Comparison of ENCODE assay signal across 8 mouse cellular contexts in the genomic region with DNA sequence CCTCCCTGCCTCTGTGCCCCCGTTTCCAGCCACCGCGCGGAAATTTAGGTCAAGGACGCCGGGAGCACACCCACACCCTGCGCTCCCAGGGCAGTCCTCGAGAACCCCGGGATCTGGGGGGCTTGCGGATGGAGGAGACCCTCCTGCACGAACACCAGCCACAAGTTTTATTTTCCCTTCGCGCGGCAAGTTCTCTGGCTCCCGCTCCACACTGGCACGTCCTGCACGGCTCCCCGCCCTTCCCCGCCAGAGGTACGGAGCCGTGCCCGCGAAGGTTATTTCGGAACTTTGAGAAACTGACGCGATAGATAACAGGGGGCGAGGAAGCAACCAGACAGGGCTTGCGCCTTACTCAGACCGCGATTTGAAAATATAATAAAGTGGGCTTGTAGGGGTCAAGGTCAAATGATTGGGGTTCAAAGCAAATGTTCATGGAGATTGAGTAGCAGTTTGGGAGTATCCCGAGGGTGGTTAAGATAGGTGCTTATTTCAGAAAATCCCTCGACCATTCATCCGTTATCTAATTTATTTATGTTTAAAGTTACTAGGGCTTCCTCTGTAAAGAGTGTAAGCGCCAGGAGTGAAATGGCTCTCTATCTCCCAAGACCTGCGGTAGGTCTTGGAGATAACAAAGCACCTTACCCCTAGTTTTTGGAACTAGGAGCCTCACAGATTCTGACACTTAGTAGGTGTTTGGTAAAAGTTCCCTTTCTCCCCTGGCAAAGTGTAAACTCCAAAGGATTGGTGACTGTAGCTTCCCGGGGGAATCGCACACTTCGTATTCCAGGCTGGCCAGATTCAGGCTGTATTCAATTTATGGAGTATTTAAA. TPM values are rescaled to one million over a fixed set of nuclear protein-coding genes. Genes with fewer than 3 reads are reported as not detected.
DNase-seq lines count a peak whose midpoint lies in the region; ATAC-seq lines count a peak whose summit lies in the region.

No protein-coding gene starts in this region.

- H3K9me3 ChIP-seq in neural tube, embryonic 11.5 days (ENCODE audit: control insufficient read depth, low read length): no peaks in the 10 kb centered on the region
- H3K9me3 ChIP-seq in forebrain, embryonic 15.5 days: no peaks in the 10 kb centered on the region
- no peaks in the 10 kb centered on the region for H3K9me3 ChIP-seq in limb, embryonic 11.5 days (ENCODE audit: control insufficient read depth, low read length)
- no peaks in the 10 kb centered on the region for H3K9me3 ChIP-seq in midbrain, embryonic 15.5 days

- DNase-seq in neural tube, embryonic 11.5 days (ENCODE audit: low spot score): no peak
- DNase-seq in neural tube, embryonic 10.5 days (ENCODE audit: extremely low spot score, low spot score): no peak
- no peak for DNase-seq in limb, embryonic 11.5 days (ENCODE audit: low spot score)
- no peak for DNase-seq in layer of hippocampus, adult 11-12 months (ENCODE audit: low spot score)
- no peak for DNase-seq in right cerebral cortex, postnatal 25 days

- peak overlapping the region; percentile 79 for H3K27ac ChIP-seq in neural tube, embryonic 11.5 days (ENCODE audit: low read depth, low read length)
- H3K27ac ChIP-seq in forebrain, embryonic 15.5 days (replicated peaks): peak overlapping the region; percentile 83
- H3K27ac ChIP-seq in limb, embryonic 11.5 days (replicated peaks; ENCODE audit: low read depth, low read length): peak overlapping the region; percentile 70; the same call in 1 of the 2 replicates
- peak overlapping the region; percentile 92 for H3K27ac ChIP-seq in midbrain, embryonic 15.5 days

- peak overlapping the region; percentile 87 for H3K9ac ChIP-seq in neural tube, embryonic 11.5 days (ENCODE audit: low read length)
- peak overlapping the region; percentile 77 for H3K9ac ChIP-seq in forebrain, embryonic 15.5 days (replicated peaks)
- peak overlapping the region; percentile 87 for H3K9ac ChIP-seq in limb, embryonic 11.5 days (ENCODE audit: low read length)
- peak overlapping the region; percentile 99 for H3K9ac ChIP-seq in midbrain, embryonic 15.5 days

- WGBS in neural tube, embryonic 11.5 days: 4% methylated on average over 38 of the region's 38 CpGs
- WGBS in forebrain, embryonic 15.5 days: 3% methylated on average over 38 of the region's 38 CpGs
- WGBS in limb, embryonic 11.5 days: 3% methylated on average over 38 of the region's 38 CpGs
- 3% methylated on average over 38 of the region's 38 CpGs for WGBS in midbrain, embryonic 15.5 days

- peak overlapping the region; percentile 95 for H3K4me2 ChIP-seq in neural tube, embryonic 11.5 days (ENCODE audit: low read depth)
- H3K4me2 ChIP-seq in forebrain, embryonic 15.5 days (replicated peaks): peak overlapping the region; percentile 88
- peak overlapping the region; percentile 91 for H3K4me2 ChIP-seq in limb, embryonic 11.5 days (ENCODE audit: low read depth, severe bottlenecking)
- peak overlapping the region; percentile 74 for H3K4me2 ChIP-seq in midbrain, embryonic 15.5 days

- no peaks in the 10 kb centered on the region for H3K36me3 ChIP-seq in neural tube, embryonic 11.5 days (ENCODE audit: control insufficient read depth, insufficient read depth, low read length)
- no peaks in the 10 kb centered on the region for H3K36me3 ChIP-seq in forebrain, embryonic 15.5 days
- H3K36me3 ChIP-seq in limb, embryonic 11.5 days (ENCODE audit: control insufficient read depth, insufficient read depth, low read length): no peaks in the 10 kb centered on the region
- no peaks in the 10 kb centered on the region for H3K36me3 ChIP-seq in midbrain, embryonic 15.5 days (replicated peaks)

- peaks cover 30% of the 10 kb centered on the region for H3K4me1 ChIP-seq in neural tube, embryonic 11.5 days (ENCODE audit: control insufficient read depth, insufficient read depth, low read length)
- peaks cover 38% of the 10 kb centered on the region for H3K4me1 ChIP-seq in forebrain, embryonic 15.5 days
- H3K4me1 ChIP-seq in limb, embryonic 11.5 days (ENCODE audit: control insufficient read depth, insufficient read depth, low read length): peaks cover 22% of the 10 kb centered on the region
- peaks cover 46% of the 10 kb centered on the region for H3K4me1 ChIP-seq in midbrain, embryonic 15.5 days

- peak overlapping the region; percentile 98 for H3K4me3 ChIP-seq in neural tube, embryonic 11.5 days (ENCODE audit: low read depth, low read length)
- H3K4me3 ChIP-seq in forebrain, embryonic 15.5 days: peak overlapping the region; percentile 98
- peak overlapping the region; percentile 65 for H3K4me3 ChIP-seq in limb, embryonic 11.5 days (ENCODE audit: low read depth, low read length)
- H3K4me3 ChIP-seq in midbrain, embryonic 15.5 days: peak overlapping the region; percentile 98

- no peaks in the 10 kb centered on the region for H3K27me3 ChIP-seq in neural tube, embryonic 11.5 days (ENCODE audit: control insufficient read depth, insufficient read depth, low read length)
- no peaks in the 10 kb centered on the region for H3K27me3 ChIP-seq in forebrain, embryonic 15.5 days
- no peaks in the 10 kb centered on the region for H3K27me3 ChIP-seq in limb, embryonic 11.5 days (ENCODE audit: control insufficient read depth, insufficient read depth, low read length)
- no peaks in the 10 kb centered on the region for H3K27me3 ChIP-seq in midbrain, embryonic 15.5 days (replicated peaks)

- ATAC-seq in neural tube, embryonic 11.5 days (ENCODE audit: insufficient read depth, low FRiP score, low TSS enrichment): peak; percentile 52
- peak; percentile 16 for ATAC-seq in activated CD4-positive, CD25-positive, alpha-beta regulatory T cell, adult 4 months
- ATAC-seq in forebrain, embryonic 15.5 days (replicated peaks): peak; percentile 78
- ATAC-seq in limb, embryonic 11.5 days (ENCODE audit: insufficient number of reproducible peaks, low FRiP score, low TSS enrichment, low read depth): 0 out of 2 replicates have a peak, but pooled peaks have one; percentile 8
- peak; percentile 76; the same call in 1 of the 2 replicates for ATAC-seq in midbrain, embryonic 15.5 days (replicated peaks)

RNA-seq across cellular contexts. Expression of a gene that starts 0.7 kb away (rescaled TPM):
- polyA plus RNA-seq in neural tube, embryonic 11.5 days (2014; fragmentation: Nextera tagmentation; extraction: Ambion mirVana): 19.7 and 20.6 TPM in 2 replicates
- polyA plus RNA-seq in activated CD4-positive, CD25-positive, alpha-beta regulatory T cell, adult 4 months (2017; shearing (Covaris generic)): 10 to 100 TPM; 21.6 to 25.6 TPM
- polyA plus RNA-seq in forebrain, embryonic 15.5 days (2015; fragmentation: Nextera tagmentation; extraction: Ambion mirVana): 25.3 and 27.1 TPM in 2 replicates
- 18.1 and 20.6 TPM in 2 replicates for polyA plus RNA-seq in limb, embryonic 11.5 days (2014; fragmentation: Nextera tagmentation; extraction: Ambion mirVana)
- 32.0 and 33.6 TPM in 2 replicates for polyA plus RNA-seq in midbrain, embryonic 15.5 days (2015; fragmentation: Nextera tagmentation; extraction: Ambion mirVana)

Comparison
In these comparisons a context has a peak if more than half of its experiments do, and no peak if none do; other contexts are left out.
1. ATAC-seq: peak in every context shown above with its lines; median percentile 78 in forebrain, embryonic 15.5 days; 76 in midbrain, embryonic 15.5 days; 52 in neural tube, embryonic 11.5 days; 16 in activated CD4-positive, CD25-positive, alpha-beta regulatory T cell, adult 4 months; 8 in limb, embryonic 11.5 days.